Mouse (Mus musculus): ENCODE measurements at regions not wholly inside any gene's neighbourhood (a gene's known extent, or its start where the extent isn't known, plus 50 kb on each side); places are given as distances from the start of the nearest gene placed in this dataset.

DNA sequence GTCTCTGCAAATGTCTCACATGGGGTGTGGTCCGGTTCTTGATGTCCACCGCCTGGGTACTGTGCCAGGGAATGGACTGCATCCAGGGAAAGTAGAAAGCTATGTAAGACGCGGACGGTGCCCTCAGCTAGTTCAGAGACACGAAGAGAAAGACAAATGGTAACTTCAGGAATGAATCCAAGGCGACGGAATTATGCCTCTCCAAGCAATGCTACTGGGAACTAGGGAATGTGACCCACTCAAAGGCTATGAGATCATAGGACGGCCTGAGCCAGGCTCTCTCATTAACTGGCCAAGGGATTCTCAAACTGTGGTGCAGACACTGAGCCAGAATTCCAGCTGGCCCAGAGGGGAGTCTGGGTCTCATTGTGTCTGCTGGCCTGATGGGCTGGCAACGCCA is 186.5 kb downstream of the Tle3 start:
- TF ChIP-seq CTCF (IDR thresholded peaks at IDR 0.05; ENCODE audit: low read depth) = no peak
- TF ChIP-seq EP300 (IDR thresholded peaks at IDR 0.05; ENCODE audit: low read depth) = no peak
